Mouse (Mus musculus) lung, postnatal 0 days (tissue): ENCODE results near the gene Asb18.

Experiments
- CTCF ChIP-seq: IDR thresholded peaks from 2 replicates; pipeline ENCODE4 v1.5.1; 2016; ENCODE audit warnings: antibody characterized with exemption, mild to moderate bottlenecking
- EP300 ChIP-seq: IDR thresholded peaks from 2 replicates; pipeline ENCODE4 v1.6.1; 2016; ENCODE audit warnings: antibody characterized with exemption, mild to moderate bottlenecking, control low read depth

DNA sequence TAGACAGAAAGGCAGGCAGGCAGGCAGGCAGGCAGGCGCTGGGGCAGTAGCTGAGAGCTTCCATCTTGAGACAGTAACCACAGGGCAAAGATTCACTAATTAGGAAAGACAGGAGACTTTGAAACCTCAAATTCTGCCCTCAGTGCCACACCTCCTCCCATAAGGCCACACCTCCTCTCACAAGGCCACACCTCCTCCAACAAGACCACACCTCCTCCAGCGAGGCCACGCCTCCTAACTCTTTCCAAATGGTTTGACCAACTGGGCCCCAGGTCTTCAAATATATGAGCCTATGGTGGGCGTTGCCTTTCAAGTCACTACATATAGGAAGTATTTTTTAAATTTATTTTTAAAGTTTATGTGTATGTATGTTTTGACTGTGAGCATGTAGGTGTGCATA is 113.1 kb downstream of the Asb18 start:
- TF ChIP-seq CTCF: no peak
- TF ChIP-seq EP300: no peak
